Mouse (Mus musculus) kidney, adult 2 months (tissue): ENCODE data around the gene Dnmt1.

ENCODE experiments used
- CTCF ChIP-seq: fragments of 200-500 bp; conservative IDR thresholded peaks from 2 replicates; pipeline ENCODE4 v1.5.1; 2011; ENCODE audit warnings: low read depth, mild to moderate bottlenecking, control low read depth, low read length, moderate library complexity, mixed read lengths; ENCODE audit not compliant: insufficient read depth, insufficient read length
- POLR2A ChIP-seq: fragments of 200-500 bp; IDR thresholded peaks from one replicate; pipeline ENCODE4 v1.6.1; 2011; ENCODE audit warnings: low read depth, low read length, control low read depth

DNA sequence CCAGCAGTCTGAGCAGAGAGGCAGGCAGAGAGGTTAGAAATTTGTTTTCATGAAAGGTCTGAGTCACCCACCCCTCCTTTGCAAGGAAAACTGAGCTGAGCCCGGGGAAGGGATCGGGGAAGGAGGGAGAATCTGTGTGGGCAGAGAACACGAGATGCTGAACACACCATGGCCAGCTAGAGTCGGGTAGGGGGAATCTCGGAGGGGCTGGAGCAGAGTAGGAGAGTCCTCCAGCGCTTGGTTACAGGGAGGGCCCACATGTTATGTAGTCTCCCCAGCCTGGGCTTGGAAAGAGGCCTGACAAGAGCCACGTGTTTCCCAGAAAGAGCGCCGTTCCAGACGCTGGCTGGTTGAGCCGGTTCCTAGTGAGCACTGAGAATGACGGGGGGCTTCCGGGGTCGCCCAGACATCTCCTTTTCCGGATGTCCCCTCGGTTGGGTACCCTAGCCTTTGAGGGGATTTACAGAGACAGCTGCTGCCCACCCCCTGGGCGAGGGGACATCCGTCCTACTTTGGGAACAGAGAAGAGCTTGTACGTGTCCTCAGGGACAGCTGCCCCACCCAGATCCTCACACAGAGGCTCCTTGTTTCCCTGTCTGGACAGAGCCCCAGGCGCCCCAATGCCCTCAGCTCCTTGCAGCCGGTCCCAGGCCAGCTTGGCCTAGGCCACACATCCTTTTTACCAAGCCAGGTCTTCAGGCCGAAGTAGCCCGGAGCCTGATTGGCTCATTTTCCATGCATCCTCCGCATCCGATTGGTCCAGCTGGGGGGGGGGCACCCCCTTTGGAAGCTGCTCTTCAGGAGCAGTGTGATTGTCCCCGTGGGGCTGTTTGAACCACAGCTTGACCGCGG is 12.7 kb upstream of the Dnmt1 start:
- TF ChIP-seq CTCF: no peak
- no peak for TF ChIP-seq POLR2A
